Mouse (Mus musculus) adipocyte (in vitro differentiated cells): ENCODE measurements around the gene Qrfpr.

Experiments used
- DNase-seq: peaks from one replicate; pipeline ENCODE4 v3.0.0-alpha.2; 2016; ENCODE audit warnings: low spot score

The Qrfpr gene

GRCm38 (mm10) chr3:36150537-36150933 lies 71.6 kb downstream of the Qrfpr start:
- DNase-seq: no peak

- DNase-seq: no peak
These were observed 83.1 kb downstream of the Qrfpr start for GRCm38 (mm10) chr3:36138996-36139395.

GRCm38 (mm10) chr3:36138171-36138660 lies 83.9 kb downstream of the Qrfpr start:
- no peak for DNase-seq

GRCm38 (mm10) chr3:36137560-36137959 lies 84.6 kb downstream of the Qrfpr start:
- DNase-seq: peak; percentile 93

- no peak for DNase-seq
These were observed 86.0 kb downstream of the Qrfpr start for GRCm38 (mm10) chr3:36136152-36136551.
